Mouse (Mus musculus) ES-Bruce4 (cell line): ENCODE measurements around the gene Zbtb20. TPM values are rescaled to one million over a fixed set of nuclear protein-coding genes. Genes with fewer than 3 reads are reported as not detected.

Experiments used
- H3K27ac ChIP-seq: 2 replicates; pipeline ENCODE4 v1.5.1; 2012; ENCODE audit warnings: low read length, inconsistent platforms; ENCODE audit not compliant: insufficient read depth
- H3K27me3 ChIP-seq: 2 replicates; pipeline ENCODE4 v1.6.1; 2012; ENCODE audit warnings: mild to moderate bottlenecking, low read length, inconsistent platforms; ENCODE audit not compliant: control insufficient read depth, poor library complexity, insufficient read depth, severe bottlenecking
- H3K36me3 ChIP-seq: 2 replicates; pipeline ENCODE4 v1.6.1; 2012; ENCODE audit warnings: inconsistent platforms, mild to moderate bottlenecking, low read length, moderate library complexity; ENCODE audit not compliant: control insufficient read depth, poor library complexity, insufficient read depth, severe bottlenecking
- H3K4me1 ChIP-seq: one replicate; pipeline ENCODE4 v1.8.1; 2011; ENCODE audit warnings: low read length; ENCODE audit not compliant: control insufficient read depth, insufficient read depth
- H3K4me3 ChIP-seq: 2 replicates; pipeline ENCODE4 v1.5.1; 2011; ENCODE audit warnings: low read depth, mild to moderate bottlenecking, low read length
- H3K9ac ChIP-seq: 2 replicates; pipeline ENCODE4 v1.6.1; 2012; ENCODE audit warnings: low read depth, mild to moderate bottlenecking, inconsistent platforms; ENCODE audit not compliant: poor library complexity, severe bottlenecking
- H3K9me3 ChIP-seq: replicated peaks from 2 replicates; pipeline ENCODE4 v1.6.1; 2012; ENCODE audit warnings: mild to moderate bottlenecking, low read length, inconsistent platforms; ENCODE audit not compliant: control insufficient read depth, poor library complexity, insufficient read depth, severe bottlenecking
- CTCF ChIP-seq: IDR thresholded peaks from one replicate; pipeline ENCODE4 v1.8.1; 2011; ENCODE audit warnings: low read depth, low read length
- EP300 ChIP-seq: IDR thresholded peaks from 2 replicates; pipeline ENCODE4 v1.6.1; 2011; ENCODE audit warnings: low read depth, low read length; ENCODE audit not compliant: insufficient read depth
- POLR2A ChIP-seq: IDR thresholded peaks from one replicate; pipeline ENCODE4 v1.8.1; 2011; ENCODE audit warnings: low read length; ENCODE audit not compliant: insufficient read depth
- polyA plus RNA-seq: library from polyadenylated mRNA; stranded (reverse); fragments of >200 nt; gene quantifications from 2 replicates; pipeline ENCODE4 v1.2.4, GENCODE M21; 2011; ENCODE audit warnings: low read depth; ENCODE audit not compliant: missing spikeins, insufficient read depth, insufficient read length

Gene Zbtb20
- polyA plus RNA-seq, 1 experiment, result 9.9 TPM

DNA sequence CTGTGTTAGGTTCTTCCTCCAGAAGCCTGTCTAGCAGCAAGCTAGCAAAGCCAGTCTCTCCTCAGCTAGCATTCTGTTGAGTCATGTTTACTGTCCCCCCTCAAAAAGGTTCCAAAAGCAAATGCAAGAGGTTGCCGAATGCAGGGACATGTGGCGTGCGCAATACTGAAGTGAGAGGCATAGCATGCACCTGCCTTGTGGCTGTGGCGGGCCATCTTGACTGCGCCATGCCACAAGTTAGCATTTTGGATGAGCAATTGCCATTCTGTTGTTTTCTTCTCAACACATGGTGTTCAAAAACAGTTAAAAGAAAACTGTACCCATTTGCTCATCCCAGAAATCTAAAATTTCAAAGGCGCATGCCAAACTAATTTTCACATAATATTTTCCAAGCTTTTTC is 649.9 kb downstream of the Zbtb20 start:
- no peak for TF ChIP-seq CTCF
- TF ChIP-seq POLR2A, result no peak
- TF ChIP-seq EP300, result no peak
- H3K9me3 ChIP-seq, result no peaks in the 10 kb centered on the region
- no peaks in the 10 kb centered on the region for H3K36me3 ChIP-seq
- no peaks in the 10 kb centered on the region for H3K4me1 ChIP-seq
- H3K27me3 ChIP-seq, result no peaks in the 10 kb centered on the region
- no peak overlapping the region for H3K4me3 ChIP-seq
- H3K27ac ChIP-seq, result no peak overlapping the region
- no peak overlapping the region for H3K9ac ChIP-seq

- H3K9me3 ChIP-seq, result no peaks in the 10 kb centered on the region
- no peaks in the 10 kb centered on the region for H3K4me1 ChIP-seq
- no peak overlapping the region for H3K4me3 ChIP-seq
- no peaks in the 10 kb centered on the region for H3K36me3 ChIP-seq
- TF ChIP-seq EP300 (no peak), POLR2A (no peak), CTCF (no peak)
- H3K9ac ChIP-seq, result no peak overlapping the region
- no peak overlapping the region for H3K27ac ChIP-seq
- no peaks in the 10 kb centered on the region for H3K27me3 ChIP-seq
These were observed 652.6 kb downstream of the Zbtb20 start for GRCm38 (mm10) chr16:43528300-43528699.

- TF ChIP-seq CTCF, result no peak
- TF ChIP-seq POLR2A, result no peak
- no peak for TF ChIP-seq EP300
- Histone ChIP-seq H3K9ac (no peak overlapping the region), H3K9me3 (no peaks in the 10 kb centered on the region), H3K27me3 (no peaks in the 10 kb centered on the region), H3K4me3 (no peak overlapping the region), H3K36me3 (no peaks in the 10 kb centered on the region), H3K4me1 (no peaks in the 10 kb centered on the region), H3K27ac (no peak overlapping the region)
These were observed 655.6 kb downstream of the Zbtb20 start for GRCm38 (mm10) chr16:43531328-43531727.

- no peak overlapping the region for H3K27ac ChIP-seq
- TF ChIP-seq CTCF, result no peak
- no peak for TF ChIP-seq POLR2A
- TF ChIP-seq EP300, result no peak
- H3K9ac ChIP-seq, result no peak overlapping the region
- H3K4me3 ChIP-seq, result no peak overlapping the region
- no peaks in the 10 kb centered on the region for H3K27me3 ChIP-seq
- no peaks in the 10 kb centered on the region for H3K4me1 ChIP-seq
- H3K36me3 ChIP-seq, result no peaks in the 10 kb centered on the region
- H3K9me3 ChIP-seq, result no peaks in the 10 kb centered on the region
These were observed 658.4 kb downstream of the Zbtb20 start for GRCm38 (mm10) chr16:43534103-43534502.

GRCm38 (mm10) chr16:43535912-43536311 is 660.2 kb downstream of the Zbtb20 start:
- TF ChIP-seq EP300 (no peak), CTCF (no peak)
- Histone ChIP-seq H3K27ac (no peak overlapping the region), H3K4me1 (no peaks in the 10 kb centered on the region), H3K36me3 (no peaks in the 10 kb centered on the region), H3K9ac (no peak overlapping the region), H3K9me3 (no peaks in the 10 kb centered on the region), H3K27me3 (no peaks in the 10 kb centered on the region), H3K4me3 (no peak overlapping the region)

GRCm38 (mm10) chr16:43537163-43537562 is 661.5 kb downstream of the Zbtb20 start:
- Histone ChIP-seq H3K36me3 (no peaks in the 10 kb centered on the region), H3K4me1 (no peaks in the 10 kb centered on the region), H3K4me3 (no peak overlapping the region), H3K27me3 (no peaks in the 10 kb centered on the region), H3K27ac (no peak overlapping the region), H3K9ac (no peak overlapping the region), H3K9me3 (no peaks in the 10 kb centered on the region)
- no peak for TF ChIP-seq CTCF
- TF ChIP-seq POLR2A, result no peak
- TF ChIP-seq EP300, result no peak
